Mouse (Mus musculus) kidney, postnatal 4 days (tissue): Measurements from ENCODE around the gene Kirrel3.
A peak's percentile ranks its signal among the peaks of the same experiment; 100 is the strongest.

ENCODE experiments used
- DNase-seq, 2 experiments: peaks; one replicate each; pipeline ENCODE4 v3.0.0; 2021; ENCODE audit warnings: mixed read lengths in 2 of 2

The Kirrel3 gene

DNA sequence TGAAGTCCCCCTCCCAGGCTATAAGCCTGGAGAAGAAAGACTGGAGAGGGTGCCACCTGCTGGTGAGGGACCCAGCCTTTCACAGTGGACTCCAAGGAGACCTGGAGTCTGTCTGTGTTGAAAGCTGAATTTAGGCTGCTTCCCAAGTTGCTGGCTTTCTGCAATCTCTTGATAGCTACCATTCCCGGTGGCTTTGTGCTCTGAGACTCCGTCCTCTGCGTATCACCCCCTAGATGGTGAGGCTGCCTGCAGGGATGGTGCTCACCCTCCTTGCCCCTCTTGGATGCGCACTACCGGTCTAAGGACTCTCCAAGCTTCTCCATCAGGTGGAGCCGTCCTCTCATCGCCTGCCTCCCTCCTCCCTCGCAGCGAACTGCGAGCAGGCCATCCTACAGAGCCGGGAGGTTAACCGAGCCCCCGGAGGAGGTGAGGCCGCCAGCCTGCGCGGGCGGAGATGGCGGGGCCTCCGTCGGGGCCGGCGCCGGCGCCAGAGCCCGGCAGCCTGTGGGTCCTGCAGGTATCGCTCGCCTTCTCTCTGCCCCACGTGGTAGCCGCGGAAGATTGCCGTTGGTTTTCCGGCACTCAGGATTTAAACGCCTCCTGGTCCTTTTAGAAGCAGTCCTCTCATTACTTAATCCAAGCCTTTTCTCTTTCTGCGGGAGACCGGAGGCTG is at the start of gene Kirrel3:
Gene Kirrel3, plus strand, starts transcription at position 136 of the 673 bp plus-strand sequence.
- peak; percentile 82 to 83 for DNase-seq

DNA sequence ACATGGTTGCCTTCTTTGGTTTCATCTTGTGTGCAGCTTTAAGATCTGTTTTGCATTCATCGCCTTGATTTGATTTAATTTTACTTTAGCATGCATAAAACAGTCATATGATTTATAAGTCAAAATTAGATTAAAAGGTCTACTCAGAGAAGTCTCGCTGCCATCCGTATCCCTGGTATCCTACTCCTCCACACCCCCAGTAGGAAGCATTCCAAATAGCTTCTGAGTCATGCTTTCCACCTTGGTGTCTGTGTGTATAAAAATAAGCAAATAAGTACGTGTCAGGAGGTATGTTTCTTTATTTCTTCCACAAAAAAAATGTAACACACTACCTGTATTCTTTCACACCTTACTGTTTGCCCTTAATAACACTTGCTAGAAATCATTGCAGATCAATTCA is 45.0 kb upstream of the Kirrel3 start:
- DNase-seq = no peak

DNA sequence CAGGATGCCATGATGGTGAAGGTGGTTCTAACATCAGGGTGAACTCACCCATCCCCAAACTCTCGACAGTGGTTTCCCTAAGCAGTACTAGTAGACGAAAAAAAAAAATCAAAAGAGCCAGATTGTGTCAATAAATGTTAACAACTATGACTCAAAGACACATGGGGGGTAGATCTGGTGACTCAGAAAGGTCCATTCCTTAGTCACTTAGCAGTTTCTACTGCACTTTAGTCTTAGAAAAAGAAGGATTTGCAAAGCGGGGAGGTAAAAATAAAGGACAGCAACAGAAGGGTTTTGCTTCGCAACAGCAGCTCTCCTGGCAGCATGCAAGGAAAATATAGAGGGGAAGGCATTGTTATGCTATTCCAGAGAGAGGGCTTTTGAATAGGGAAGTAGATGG is 41.7 kb upstream of the Kirrel3 start:
- no peak for DNase-seq

DNA sequence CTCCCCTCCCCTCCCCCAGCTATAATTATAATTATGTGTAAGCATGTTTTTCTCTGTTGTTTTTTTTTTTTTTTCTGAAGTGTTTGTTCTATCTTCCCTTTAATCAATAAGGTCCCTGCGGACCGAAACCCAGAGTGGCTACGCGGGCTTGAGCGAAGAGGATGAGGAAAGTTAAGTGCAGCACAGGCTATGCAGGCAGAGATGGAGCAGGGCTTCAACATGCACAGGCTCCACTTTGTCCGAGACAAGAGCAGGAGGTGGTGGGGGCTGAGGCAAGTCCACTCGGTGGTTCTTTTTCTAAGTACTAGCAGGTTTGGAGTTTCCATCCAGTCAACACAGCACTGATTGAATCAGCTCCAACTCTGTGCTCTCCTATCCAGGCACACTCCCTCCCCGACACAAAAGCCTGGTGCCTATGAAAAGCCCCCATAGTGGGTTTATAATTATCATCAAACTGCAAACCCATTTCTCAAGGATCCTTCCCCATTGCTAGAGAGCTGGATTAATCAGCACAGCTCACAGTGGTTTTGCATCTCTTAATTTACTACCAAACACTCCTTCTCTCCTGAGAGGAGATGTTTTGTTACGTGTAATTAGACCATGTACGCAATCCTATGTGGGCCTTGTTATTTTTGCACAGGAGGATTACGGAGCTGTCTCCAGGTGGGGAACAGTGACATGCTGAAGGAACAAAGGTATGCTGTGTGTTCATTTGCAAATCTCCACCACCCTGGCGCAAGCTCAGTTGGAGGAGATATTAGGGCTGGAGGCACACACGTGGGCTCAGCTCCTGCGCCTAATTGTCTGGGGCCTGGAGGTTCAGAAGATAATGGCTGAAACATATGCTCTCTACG is 39.0 kb upstream of the Kirrel3 start:
- no peak for DNase-seq

DNA sequence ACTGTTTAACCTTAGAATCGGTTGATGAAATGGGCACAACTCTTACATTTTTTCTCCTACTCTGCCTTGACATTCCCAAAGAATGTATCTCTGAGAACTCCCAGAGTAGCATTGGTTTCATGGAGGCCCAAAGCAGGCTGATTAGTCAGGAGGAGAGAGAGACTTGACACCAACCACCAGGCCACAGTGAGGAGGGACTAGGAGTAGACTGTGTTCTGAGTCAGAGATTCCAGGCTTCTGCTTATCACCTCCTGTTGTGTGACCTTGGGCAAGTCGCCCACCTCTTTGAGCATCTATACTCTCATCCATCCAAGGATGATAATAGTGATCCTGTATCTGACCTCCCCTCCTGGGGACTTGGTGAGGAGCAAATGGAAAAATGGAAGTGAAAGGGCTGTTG is 38.0 kb upstream of the Kirrel3 start:
- DNase-seq = no peak

DNA sequence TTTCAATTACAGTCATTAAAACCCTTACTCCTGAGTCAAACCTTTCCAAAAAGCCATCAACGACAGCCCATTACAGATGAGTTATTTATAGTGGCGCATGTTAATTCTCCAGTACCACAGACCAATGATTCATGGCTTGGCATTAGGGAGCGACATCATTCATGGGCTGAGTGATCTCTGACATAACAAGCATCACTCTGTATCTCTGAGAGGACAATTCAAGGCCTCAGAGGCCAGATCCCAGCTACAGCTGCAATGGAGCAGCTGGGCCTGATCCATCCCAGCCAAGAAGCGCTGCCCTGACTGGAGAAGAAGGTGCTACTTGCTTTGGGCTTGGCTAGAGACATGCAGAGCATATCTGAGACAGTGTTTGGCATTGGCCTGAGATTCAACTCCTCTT is 37.2 kb upstream of the Kirrel3 start:
- DNase-seq = no peak

DNA sequence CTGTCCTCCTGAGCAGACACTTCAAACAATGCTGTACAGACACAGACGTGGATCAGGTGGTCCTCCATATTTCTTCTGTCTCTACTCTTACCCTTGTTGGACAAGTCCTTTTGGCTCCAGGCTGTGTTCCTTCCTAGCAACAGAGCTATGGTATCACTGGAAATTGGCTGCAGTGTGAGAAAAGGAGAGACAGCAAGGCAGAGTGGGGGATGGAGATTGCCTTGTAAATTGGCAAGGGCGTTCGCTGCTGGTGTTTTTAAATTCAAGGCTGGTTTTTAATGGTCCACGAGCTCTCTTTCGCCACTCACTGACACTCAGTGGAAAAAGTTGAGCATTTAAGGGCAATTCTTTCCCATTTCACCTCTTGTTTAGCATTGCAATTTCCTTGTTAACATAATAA is 27.5 kb upstream of the Kirrel3 start:
- DNase-seq = no peak

DNA sequence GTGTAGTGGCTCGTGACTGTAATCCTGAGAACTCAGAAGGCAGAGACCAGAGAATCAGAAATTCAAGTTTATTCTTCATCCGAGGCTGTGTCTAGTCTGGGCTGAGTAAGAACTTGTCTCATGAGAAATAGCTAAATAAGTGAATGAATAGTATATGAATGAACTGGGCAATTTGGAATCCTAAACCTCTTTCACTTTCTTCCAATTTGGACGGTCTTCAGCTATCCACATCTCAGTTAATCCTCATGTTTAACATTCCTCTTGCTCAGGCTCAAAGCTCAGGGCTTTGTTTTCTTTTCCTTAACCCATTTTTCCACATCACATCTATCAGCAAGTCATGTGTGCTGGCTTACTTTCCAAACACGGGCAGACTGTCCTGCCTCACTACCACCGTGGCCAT is 25.7 kb upstream of the Kirrel3 start:
- no peak for DNase-seq

DNA sequence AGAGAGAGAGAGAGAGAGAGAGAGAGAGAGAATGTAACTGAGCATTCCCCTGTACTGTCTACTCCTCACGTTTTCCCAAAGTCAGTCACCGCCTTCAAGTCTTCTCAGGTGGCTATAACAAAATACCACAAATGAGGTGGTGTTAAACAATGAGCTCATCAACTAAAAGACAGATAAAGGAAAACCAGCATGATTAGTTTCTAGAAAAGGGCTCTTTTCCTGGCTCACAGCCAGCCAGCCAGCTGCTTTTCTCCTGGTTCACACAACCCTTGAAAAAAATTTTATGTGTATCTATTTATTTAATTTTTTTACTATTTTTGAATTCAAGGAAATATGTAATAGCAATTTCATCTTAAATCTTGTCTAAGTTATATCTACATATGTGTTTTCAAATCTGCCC is 22.0 kb upstream of the Kirrel3 start:
- peak; percentile 40 to 47 for DNase-seq

DNA sequence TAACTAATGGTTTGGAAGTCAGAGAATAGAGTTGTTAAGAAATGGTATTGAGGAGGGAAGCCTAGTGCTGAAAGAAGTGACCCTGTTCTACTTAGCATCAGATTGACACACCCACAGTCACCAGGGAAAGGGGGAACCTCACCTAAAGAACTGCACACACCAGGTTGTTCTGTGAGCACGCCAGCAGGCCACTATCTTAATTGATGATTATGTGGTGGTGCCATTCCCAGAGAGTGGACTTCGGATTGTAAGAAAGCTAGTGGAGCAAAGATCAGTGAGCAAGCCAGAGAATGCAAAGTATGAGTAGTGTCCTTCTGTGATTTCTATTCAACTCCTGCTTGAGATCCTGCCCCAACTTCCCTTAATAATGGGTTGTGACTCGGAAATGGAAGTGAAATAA is 19.6 kb upstream of the Kirrel3 start:
- DNase-seq = no peak

DNA sequence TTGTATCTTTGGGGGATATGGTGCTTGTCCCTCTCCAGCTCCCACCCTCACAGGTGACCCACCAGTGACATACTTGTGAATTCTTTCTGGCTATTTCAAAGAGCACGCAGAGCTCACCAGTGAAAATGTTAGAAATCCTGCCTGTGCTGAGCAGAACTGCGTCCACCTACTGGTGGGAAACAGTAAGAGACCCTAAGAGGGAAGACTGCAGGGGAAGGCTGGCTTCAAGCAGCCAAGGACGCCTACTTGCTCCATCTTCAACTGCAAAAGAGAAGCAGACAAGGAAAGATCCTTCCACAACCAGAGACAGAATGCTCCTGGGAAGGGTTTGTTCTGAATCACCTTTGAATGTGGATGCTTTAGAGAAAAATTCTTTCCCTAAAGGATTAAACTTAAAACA is 16.5 kb upstream of the Kirrel3 start:
- peak in 1 of 2 experiments; percentile 9 for DNase-seq

DNA sequence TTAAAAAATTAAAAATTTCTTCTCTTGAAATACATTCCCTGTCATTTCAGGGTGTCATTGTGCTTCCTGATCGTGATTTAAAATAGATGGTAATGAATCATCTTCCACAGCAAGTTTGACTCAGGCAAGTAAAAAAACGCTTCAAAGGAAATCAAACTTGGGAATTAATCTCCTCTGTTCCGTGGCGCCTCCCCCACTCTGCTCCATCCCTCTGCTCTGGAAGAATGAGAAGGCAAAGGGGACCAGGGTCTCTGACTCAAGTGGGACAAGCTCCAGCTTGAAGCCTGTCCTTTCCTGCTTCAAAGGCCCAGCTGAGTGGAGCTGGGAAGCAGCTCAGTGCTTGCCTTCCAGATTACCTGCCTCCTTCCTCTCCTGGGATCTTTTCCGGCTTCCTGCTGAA is 9.5 kb upstream of the Kirrel3 start:
- peak; percentile 33 to 50 for DNase-seq

DNA sequence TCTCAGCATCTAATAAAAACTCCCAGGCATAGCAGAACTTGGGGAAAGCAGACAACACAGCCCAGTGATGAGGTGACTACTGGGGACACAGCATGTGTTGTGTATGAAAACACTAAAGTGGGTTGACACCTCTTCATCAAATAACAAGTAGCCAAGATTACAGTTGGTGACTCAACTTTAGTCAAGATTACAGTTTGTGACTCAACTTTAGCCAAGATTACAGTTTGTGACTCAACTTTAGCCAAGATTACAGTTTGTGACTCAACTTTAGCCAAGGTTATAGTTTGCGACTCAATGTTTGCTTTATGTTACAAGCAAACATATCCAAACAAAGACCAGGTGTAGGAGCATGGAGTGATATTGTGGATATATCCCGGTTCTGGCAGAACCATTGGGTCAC is 7.2 kb upstream of the Kirrel3 start:
- DNase-seq = no peak

DNA sequence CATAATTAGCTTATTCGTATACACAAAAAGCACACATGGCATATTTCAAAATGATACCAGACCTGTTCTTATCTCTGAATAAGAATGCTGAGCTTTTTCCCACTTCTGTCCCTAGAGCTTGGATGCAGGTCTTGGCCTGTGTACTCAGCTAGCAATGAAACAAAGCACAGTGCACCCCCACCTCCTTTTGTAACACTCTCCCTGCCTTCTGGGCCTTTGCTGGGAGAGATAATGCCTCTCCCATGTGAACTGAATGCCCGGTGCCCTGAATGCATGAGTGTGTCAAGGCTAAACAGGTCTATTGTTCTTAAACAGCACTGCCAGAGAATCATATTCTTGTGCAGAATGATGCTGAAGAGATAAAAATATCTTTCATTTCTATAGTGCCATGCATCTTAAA is 2.5 kb upstream of the Kirrel3 start:
- DNase-seq = no peak

DNA sequence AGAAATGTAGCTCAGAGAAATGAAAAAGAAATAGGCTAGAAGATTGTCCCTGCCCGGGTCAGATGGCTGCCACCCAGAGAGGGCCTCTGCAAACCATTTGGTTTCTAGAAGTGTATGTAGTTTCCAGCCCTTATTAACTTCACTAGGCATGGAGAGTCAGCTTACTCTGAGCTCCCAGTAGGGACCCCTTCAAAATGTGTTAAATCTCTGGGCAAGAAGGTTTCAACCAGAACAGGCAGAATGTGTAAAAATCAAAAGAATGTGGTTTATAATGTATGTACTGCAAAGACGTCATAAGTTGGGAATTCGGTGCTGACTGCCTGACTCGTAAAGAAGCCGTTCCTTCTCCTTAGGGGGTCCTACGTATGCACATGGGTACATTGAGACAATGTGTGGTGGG is 1.0 kb upstream of the Kirrel3 start:
- no peak for DNase-seq

DNA sequence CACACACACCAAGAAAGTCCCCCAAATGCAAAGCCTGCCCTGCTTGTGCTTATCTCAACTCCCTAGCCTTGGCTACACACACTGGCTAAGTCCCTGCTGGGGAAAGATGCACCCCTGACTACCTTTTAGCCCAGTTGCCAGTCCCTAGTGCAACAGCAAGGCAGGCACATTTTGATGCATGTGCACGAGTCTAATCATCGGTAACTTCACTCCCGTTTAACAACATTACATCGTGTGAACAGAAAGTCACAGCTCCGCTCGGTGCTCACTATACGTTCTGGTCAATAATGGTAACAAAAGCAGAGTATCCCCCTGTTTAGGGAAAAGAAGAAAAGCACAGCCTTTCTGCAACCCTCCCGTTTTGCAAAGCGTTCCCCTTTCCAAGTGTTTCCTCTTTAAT is 2.6 kb downstream of the Kirrel3 start:
- no peak for DNase-seq

DNA sequence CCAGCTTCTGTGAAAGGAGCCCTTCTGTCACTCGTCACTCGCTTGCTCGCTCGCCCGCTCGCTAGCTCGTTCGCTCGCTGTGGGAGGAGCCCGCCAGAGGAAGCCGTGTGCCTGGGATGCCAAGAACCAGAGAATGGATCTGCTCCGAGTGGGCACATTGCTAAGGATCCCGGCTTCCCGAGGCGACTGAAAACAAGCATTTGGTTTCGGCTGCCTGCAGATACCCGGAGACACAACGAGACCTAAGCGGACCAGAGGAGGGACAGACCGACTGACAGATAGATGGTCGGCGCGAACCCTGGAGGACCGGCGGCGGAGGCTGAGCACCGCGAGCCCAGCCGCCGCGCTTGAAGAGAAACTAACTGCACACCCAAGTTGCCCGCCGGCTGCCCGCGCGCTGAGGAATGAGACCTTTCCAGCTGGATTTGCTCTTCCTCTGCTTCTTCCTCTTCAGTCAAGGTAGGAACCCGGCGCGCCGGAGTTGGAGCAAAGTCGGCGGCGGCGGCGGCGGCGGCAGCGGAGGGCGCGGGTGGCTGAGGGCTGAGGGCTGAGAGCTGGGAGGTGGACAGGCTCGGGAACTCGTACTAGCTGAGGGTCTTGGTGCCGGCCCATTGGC is 3.1 kb downstream of the Kirrel3 start:
- peak; percentile 56 to 72 for DNase-seq

DNA sequence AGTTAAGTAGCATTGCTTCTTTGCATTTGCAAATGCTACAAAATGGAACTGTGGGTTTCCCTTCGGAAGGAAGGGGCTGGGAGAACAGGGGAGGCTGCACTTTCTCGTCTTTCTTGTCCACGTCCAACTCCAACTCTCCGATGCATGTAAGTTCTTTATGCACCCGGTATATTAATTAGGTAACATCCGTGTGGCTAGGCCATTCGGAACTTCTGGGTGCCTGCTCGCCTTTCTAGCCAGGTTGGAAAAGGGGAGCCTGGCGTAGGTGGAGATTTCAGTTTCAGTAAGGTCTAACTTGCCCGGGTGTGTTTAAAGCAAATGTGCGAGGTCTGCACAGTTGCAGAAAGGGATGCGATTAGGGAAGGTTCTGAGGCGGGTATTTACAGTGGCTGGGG is 3.6 kb downstream of the Kirrel3 start:
- no peak for DNase-seq

DNA sequence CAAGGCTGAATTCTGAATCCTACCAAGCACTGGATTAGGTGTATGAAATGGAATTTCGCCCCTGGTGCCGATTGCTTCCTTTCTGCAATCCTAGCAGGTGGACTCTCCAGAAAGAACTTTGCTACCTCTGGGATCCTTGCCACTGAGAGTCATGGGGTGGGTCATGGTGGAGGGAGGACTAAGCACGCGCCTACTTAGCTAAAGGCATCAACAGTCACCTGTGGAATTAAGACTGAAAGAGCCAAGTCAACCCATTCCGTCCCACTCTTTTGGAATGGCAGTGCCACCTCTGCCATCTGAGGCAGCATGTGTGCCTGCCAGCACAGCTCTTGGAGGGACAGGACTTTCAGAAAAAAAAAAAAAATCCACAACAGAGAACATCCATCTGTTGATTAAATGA is 4.1 kb downstream of the Kirrel3 start:
- no peak for DNase-seq

DNA sequence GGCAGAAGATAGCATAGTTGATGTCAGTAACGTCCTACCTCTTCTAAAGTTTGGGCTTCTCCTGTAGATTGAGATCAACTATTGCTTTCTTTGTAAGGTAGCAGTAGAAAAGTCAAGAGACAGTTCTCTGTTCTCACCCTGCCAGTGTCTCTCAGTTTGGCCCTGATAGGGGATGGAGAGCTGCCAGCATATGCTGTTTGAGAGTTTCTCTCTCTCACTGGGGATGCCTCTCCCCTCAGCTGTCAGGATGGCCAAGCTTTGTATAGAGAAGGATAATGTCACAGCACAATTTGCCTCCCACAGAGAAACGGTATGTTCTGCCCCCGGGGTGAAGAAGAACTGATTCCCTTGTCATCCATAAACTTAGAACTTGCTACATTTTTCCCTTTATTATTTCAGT is 6.4 kb downstream of the Kirrel3 start:
- no peak for DNase-seq

DNA sequence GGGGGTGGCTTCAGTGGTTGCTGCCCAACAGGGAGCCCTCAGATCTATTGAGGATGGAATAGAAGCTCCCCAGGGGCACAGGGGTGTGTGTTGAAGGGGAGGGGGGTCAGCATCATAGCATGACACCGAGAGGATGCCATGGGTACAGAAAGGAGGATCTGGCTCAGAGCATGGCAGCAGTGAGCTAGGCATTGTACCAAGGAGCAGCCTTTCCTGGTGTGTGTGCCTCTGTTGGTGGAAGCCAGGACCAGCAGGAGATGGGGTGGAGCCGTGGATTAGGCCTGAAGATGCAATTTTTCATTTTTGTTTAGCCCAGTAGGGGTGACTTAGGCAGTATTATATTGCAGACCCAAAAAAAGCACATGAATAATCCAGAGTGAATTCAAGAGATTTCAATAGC is 7.9 kb downstream of the Kirrel3 start:
- DNase-seq = no peak

DNA sequence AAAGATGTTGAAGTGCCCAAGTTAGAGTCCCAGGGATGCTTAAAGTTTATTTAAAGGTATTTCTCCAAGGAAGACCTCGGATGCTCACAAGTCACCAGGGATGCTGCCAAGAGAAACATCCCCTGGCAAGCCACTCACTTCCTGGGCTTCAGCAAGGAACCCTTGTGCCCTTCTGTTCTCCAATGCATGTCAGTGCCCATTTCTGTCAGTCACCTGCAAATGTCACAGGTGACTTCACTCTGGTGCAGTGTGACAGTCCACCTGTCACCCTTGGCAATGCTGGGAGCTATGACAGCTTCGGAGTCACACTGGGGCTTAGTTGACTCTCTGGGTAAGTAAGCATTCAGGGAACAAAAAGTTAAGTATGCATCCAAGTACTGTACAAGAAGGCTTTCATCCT is 12.4 kb downstream of the Kirrel3 start:
- DNase-seq = no peak

DNA sequence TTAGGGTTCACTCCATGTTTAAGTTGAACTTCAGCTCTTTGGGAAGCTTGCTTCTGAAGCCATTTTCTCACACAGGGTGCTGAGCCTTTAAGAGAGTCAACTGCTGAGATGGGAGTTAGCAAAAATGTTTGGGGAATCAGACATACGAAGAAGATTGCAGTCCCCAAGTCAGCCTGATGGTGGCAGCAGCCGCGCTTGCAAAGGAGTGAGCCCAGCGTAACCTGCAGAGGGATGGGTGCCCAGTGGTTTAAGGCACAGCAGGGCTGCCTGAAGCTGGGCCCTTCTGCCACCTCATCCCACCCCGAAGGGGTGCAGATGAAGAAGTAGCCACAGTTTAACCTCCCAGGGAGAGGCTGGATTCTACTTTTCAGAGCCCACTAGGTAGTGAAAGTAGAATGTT is 13.0 kb downstream of the Kirrel3 start:
- peak; percentile 92 to 93 for DNase-seq

DNA sequence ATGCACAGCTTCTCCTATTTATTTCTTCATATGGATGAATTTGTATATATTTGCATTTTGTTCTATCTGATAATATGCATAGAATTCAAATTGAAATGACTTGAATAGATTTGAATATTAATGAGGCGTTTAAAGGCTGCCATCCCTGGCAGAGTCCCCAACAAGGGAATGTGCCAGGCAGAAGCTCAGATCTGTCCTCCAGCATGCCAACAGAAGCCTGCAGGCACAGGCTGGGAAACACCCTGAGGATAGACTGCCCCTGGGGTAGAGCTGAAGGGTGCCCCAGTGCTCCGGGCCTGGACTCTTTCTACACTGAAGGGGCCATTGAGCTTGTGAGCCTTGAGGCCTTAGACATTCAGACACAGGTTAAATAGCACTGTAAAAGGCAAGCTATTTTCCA is 21.5 kb downstream of the Kirrel3 start:
- DNase-seq = no peak
